Mouse (Mus musculus): ENCODE data around the gene Arhgef3. TPM values are rescaled to one million over a fixed set of nuclear protein-coding genes. Genes with fewer than 3 reads are reported as not detected.

Arhgef3 gene
- polyA plus RNA-seq, 1 experiment from 2014 or later = 1.7 TPM

- Histone ChIP-seq H3K36me3 (peaks cover 50% of the 10 kb centered on the region), H3K4me3 (replicated peaks) (no peak overlapping the region), H3K27ac (no peak overlapping the region), H3K27me3 (no peaks in the 10 kb centered on the region), H3K9me3 (no peaks in the 10 kb centered on the region), H3K4me1 (replicated peaks) (no peaks in the 10 kb centered on the region), H3K4me2 (replicated peaks) (no peak overlapping the region), H3K9ac (replicated peaks) (no peak overlapping the region)
- ATAC-seq = no peak
- WGBS = 85% methylated on average over 2 of the region's 2 CpGs
Observed at GRCm38 (mm10) chr14:27444851-27445281, 330.2 kb downstream of the Arhgef3 start.

DNA sequence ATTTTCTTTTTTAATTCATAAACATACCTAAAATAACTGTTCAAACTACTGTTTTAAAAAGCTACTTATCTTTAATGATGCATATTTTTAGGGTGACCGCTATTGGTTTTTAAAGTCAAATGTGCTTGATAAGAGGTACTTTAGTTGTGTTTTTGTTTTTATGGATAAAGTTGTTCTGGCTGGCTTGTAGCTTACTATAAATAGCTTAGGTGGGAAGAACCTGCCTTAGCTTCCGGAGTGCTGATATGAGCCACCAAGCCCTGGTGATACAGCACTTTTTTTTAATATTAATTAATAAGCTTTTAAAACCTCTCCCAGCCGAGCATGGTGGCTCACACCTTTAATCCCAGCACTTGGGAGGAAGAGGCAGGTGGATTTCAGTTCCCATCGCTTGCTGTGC, 332.3 kb downstream of the Arhgef3 start:
- Histone ChIP-seq H3K27ac (no peak overlapping the region), H3K4me2 (replicated peaks) (no peak overlapping the region), H3K27me3 (no peaks in the 10 kb centered on the region), H3K9me3 (no peaks in the 10 kb centered on the region), H3K4me3 (replicated peaks) (no peak overlapping the region), H3K36me3 (peaks cover 54% of the 10 kb centered on the region), H3K4me1 (replicated peaks) (no peaks in the 10 kb centered on the region), H3K9ac (replicated peaks) (no peak overlapping the region)
- 93% methylated on average over 4 of the region's 4 CpGs for WGBS
- ATAC-seq = no peak

Small RNA genes lying within 50 kb of the gene (microRNA-seq; reads per million reads assigned to microRNA genes)
- not detected for gene Gm23633

Other genes starting within 250 kb of the Arhgef3 start
- 0.17 TPM in 1 of 2 replicates, not detected in the other for gene Asb14, start 220.3 kb upstream of the Arhgef3 start, polyA plus RNA-seq (2015; fragmentation: Nextera tagmentation; extraction: Ambion mirVana)
- gene Appl1, start 143.7 kb upstream of the Arhgef3 start, polyA plus RNA-seq (2015; fragmentation: Nextera tagmentation; extraction: Ambion mirVana) = 57.8 and 63.2 TPM in 2 replicates
- not detected in 2 replicates for gene Hesx1, start 120.5 kb upstream of the Arhgef3 start, polyA plus RNA-seq (2015; fragmentation: Nextera tagmentation; extraction: Ambion mirVana)
- gene Il17rd, start 76.0 kb upstream of the Arhgef3 start, polyA plus RNA-seq (2015; fragmentation: Nextera tagmentation; extraction: Ambion mirVana) = 2.5 and 2.8 TPM in 2 replicates